Mouse (Mus musculus) kidney, embryonic 15.5 days (tissue): ENCODE results near the gene Nktr. TPM values are rescaled to one million over a fixed set of nuclear protein-coding genes. Genes with fewer than 3 reads are reported as not detected.

Experiments used
- ATAC-seq: fragments of 200-750 bp; cut with Nextera tagmentation; replicated peaks from 2 replicates; pipeline ENCODE4 v1.8.0; 2017; ENCODE audit warnings: moderate TSS enrichment; ENCODE audit not compliant: low FRiP score
- H3K27ac ChIP-seq: fragments of 300-500 bp; sonication (generic); 2 replicates; pipeline ENCODE4 v1.5.1; 2015; ENCODE audit warnings: mild to moderate bottlenecking, inconsistent platforms
- H3K27me3 ChIP-seq: fragments of 300-500 bp; sonication (generic); 2 replicates; pipeline ENCODE4 v1.6.1; 2015; ENCODE audit warnings: inconsistent platforms
- H3K36me3 ChIP-seq: fragments of 300-500 bp; sonication (generic); 2 replicates; pipeline ENCODE4 v1.6.1; 2015; ENCODE audit warnings: inconsistent platforms
- H3K4me1 ChIP-seq: fragments of 300-500 bp; sonication (generic); 2 replicates; pipeline ENCODE4 v1.6.1; 2015; ENCODE audit warnings: inconsistent platforms
- H3K4me2 ChIP-seq: fragments of 300-500 bp; sonication (generic); 2 replicates; pipeline ENCODE4 v1.6.1; 2015; ENCODE audit warnings: moderate library complexity, mild to moderate bottlenecking, inconsistent platforms
- H3K4me3 ChIP-seq: fragments of 300-500 bp; sonication (generic); replicated peaks from 2 replicates; pipeline ENCODE4 v1.5.1; 2015; ENCODE audit warnings: mild to moderate bottlenecking, inconsistent platforms
- H3K9ac ChIP-seq: fragments of 300-500 bp; sonication (generic); 2 replicates; pipeline ENCODE4 v1.6.1; 2015; ENCODE audit warnings: mild to moderate bottlenecking, inconsistent platforms
- H3K9me3 ChIP-seq: fragments of 300-500 bp; sonication (generic); replicated peaks from 2 replicates; pipeline ENCODE4 v1.6.1; 2016; ENCODE audit warnings: inconsistent platforms
- WGBS: fragments of 180-500 bp; shearing (Covaris S2); methylation state at CpG from one replicate; pipeline ENCODE4 v1.1.7; 2015; ENCODE audit warnings: mixed read lengths; 5-methylcytosine and 5-hydroxymethylcytosine counted together
- polyA plus RNA-seq: library from polyadenylated mRNA; unstranded; fragments of >200 nt; fragmentation: Nextera tagmentation; extraction: Ambion mirVana; gene quantifications from 2 replicates; pipeline ENCODE4 v1.2.1, GENCODE M21; 2015

Gene Nktr
- polyA plus RNA-seq, 1 experiment from 2014 or later = 59.6 TPM

DNA sequence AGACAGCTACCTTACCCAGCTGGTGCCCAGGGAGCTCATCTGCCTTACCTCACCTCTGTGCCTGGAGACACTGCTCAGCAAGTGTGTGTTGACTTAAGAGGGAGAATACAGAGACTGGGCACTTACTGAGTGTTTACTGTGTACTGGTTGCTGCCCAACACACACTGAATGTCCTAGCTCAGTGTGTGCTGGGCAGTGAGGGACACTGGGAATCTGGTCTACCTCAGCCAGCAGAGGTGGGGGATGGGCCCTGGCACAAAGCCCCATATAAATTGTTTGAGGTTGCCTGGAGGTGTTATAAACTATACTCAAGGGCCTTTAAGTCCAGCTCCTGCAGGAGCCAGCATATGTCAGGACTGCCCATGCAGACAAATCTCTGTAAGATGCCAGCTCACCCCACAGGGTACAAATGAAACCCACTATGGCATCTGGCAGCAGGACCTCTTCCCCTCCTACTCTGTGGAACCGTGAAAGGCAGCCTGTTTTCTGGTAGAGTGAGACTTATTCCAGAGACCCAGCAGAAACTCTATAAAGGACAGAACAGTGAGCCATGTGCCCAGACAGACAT, 76.1 kb downstream of the Nktr start:
- H3K9ac ChIP-seq = no peak overlapping the region
- 42% methylated on average over 1 of the region's 1 CpGs for WGBS
- peaks cover 11% of the 10 kb centered on the region for H3K27me3 ChIP-seq
- no peak overlapping the region for H3K4me2 ChIP-seq
- peaks cover 22% of the 10 kb centered on the region for H3K4me1 ChIP-seq
- ATAC-seq = no peak
- H3K36me3 ChIP-seq = no peaks in the 10 kb centered on the region
- no peak overlapping the region for H3K27ac ChIP-seq
- no peaks in the 10 kb centered on the region for H3K9me3 ChIP-seq
- no peak overlapping the region for H3K4me3 ChIP-seq

DNA sequence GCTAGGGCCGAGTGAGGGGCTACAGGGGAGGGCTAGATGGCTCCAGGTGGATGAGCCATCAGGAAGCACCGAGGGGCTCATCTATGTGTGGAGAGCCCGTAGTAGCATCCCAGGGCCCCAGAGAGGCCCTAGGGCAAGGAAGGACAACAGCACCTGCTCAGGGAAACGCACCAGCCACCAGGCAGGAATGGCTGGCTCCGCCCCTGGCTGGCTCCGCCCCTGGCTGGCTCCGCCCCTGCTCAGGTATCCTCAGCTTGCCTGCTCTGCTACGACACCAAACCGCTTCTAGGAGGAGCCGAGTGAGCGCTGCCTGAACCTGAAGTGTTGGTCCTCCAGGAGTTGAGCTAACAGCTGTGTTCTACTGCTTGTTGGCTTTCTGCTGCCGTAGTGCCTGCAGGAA, 78.8 kb downstream of the Nktr start:
- Histone ChIP-seq H3K4me3 (no peak overlapping the region), H3K27ac (no peak overlapping the region), H3K9me3 (no peaks in the 10 kb centered on the region), H3K4me1 (peaks cover 8% of the 10 kb centered on the region; the same call in 1 of the 2 replicates), H3K9ac (no peak overlapping the region), H3K27me3 (peaks cover 11% of the 10 kb centered on the region), H3K36me3 (no peaks in the 10 kb centered on the region), H3K4me2 (peak overlapping the region; percentile 36; the same call in 1 of the 2 replicates)
- ATAC-seq = peak; percentile 53
- WGBS = 6% methylated on average over 12 of the region's 12 CpGs

DNA sequence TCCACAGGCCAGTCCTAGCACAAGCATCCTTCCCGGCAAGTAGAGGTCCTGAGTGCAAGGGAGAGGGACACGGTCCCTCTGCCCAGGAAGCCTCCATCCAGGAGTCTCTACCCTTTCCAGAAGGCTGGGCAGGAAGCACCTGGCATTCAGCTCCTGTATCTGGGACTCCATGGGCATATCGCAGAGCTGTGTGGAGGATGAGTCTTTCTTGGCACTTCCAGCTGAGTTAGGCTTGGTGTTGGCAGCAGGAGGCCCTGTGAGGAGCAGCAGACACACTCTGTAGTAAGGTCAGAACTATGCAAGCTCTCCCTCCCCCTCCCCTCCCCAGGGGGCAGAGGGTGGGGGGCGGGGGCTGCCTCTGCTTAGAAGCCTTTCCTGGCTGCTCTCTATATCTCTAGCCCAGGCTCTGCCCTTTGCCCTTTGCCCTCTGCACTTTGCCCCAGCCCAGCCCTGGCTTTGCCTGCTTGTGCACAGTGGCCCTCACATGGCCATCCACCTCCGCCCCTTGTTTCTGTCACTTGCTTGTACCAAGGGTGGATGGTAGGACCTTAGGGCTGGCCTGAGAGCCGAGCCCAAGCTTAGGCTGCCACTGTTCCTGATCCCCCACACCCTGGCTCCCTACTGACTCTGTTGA, 80.0 kb downstream of the Nktr start:
- Histone ChIP-seq H3K4me1 (peaks cover 7% of the 10 kb centered on the region; the same call in 1 of the 2 replicates), H3K36me3 (no peaks in the 10 kb centered on the region), H3K9ac (no peak overlapping the region), H3K27me3 (peaks cover 11% of the 10 kb centered on the region), H3K27ac (no peak overlapping the region), H3K4me2 (no peak overlapping the region), H3K9me3 (no peaks in the 10 kb centered on the region), H3K4me3 (no peak overlapping the region)
- 0 out of 2 replicates have a peak, but pooled peaks have one; percentile 13 for ATAC-seq
- 53% methylated on average over 6 of the region's 6 CpGs for WGBS

DNA sequence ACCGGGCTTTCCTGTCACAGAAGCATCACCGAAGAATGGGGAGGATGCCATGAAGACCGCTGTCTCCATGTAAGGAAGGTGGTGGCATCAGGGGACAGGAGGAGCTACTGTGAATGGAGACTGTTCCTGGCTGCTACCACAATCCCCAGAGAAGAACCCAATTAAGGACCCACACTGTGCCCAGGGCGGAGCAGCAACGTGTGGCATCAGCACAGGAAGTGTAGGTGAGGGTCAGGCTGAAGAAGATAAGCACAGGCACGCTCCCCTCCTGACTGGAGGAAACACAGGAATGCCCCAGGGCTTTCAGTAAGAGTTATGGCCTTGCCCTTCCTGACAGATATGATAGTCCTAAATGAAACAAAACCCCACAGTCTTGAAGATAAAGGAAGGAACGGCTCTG, 83.8 kb downstream of the Nktr start:
- no peaks in the 10 kb centered on the region for H3K9me3 ChIP-seq
- no peaks in the 10 kb centered on the region for H3K36me3 ChIP-seq
- H3K4me2 ChIP-seq = no peak overlapping the region
- no peak overlapping the region for H3K27ac ChIP-seq
- no peak overlapping the region for H3K9ac ChIP-seq
- peaks cover 4% of the 10 kb centered on the region; the same call in 1 of the 2 replicates for H3K4me1 ChIP-seq
- ATAC-seq = no peak
- no peak overlapping the region for H3K4me3 ChIP-seq
- peaks cover 3% of the 10 kb centered on the region; the same call in 1 of the 2 replicates for H3K27me3 ChIP-seq
- WGBS = 50% methylated on average over 7 of the region's 7 CpGs

Other genes with a start within 250 kb of the Nktr start
- gene Cck, start 223.5 kb upstream of the Nktr start, polyA plus RNA-seq = 3.6 and 4.0 TPM in 2 replicates
- not detected in 2 replicates for gene Lyzl4, start 77.1 kb upstream of the Nktr start, polyA plus RNA-seq
- gene Vipr1, start 76.5 kb upstream of the Nktr start, polyA plus RNA-seq = 0.18 and 0.39 TPM in 2 replicates
- 10.5 and 10.6 TPM in 2 replicates for gene Sec22c, start 13.7 kb upstream of the Nktr start, polyA plus RNA-seq
- gene Ss18l2, start 8.8 kb upstream of the Nktr start, polyA plus RNA-seq = 113 and 128 TPM in 2 replicates
- 12.8 and 15.3 TPM in 2 replicates for gene Zfp651, start 40.2 kb downstream of the Nktr start, polyA plus RNA-seq
- 1.8 and 2.9 TPM in 2 replicates for gene Klhl40, start 58.4 kb downstream of the Nktr start, polyA plus RNA-seq
- 0.69 and 0.80 TPM in 2 replicates for gene Hhatl, start 73.3 kb downstream of the Nktr start, polyA plus RNA-seq
- 0.47 and 0.53 TPM in 2 replicates for gene Ccdc13, start 120.3 kb downstream of the Nktr start, polyA plus RNA-seq
- gene Higd1a, start 139.2 kb downstream of the Nktr start, polyA plus RNA-seq = 151 and 153 TPM in 2 replicates
- gene Ackr2, start 179.2 kb downstream of the Nktr start, polyA plus RNA-seq = 0.40 and 0.57 TPM in 2 replicates
- 0.10 TPM in 1 of 2 replicates, not detected in the other for gene Cyp8b1, start 197.1 kb downstream of the Nktr start, polyA plus RNA-seq
- gene Fam198a, start 231.8 kb downstream of the Nktr start, polyA plus RNA-seq = 1.1 and 2.1 TPM in 2 replicates